Mouse (Mus musculus) limb, embryonic 14.5 days (tissue): ENCODE measurements around the gene Dmpk. TPM values are rescaled to one million over a fixed set of nuclear protein-coding genes. Genes with fewer than 3 reads are reported as not detected.
"Not testable (repeated sequence)": the region's sequence is repeated elsewhere in the genome, so short reads cannot be mapped to it uniquely, and the experiment has no call there.

ENCODE experiments used
- ATAC-seq: fragments of 200-750 bp; cut with Nextera tagmentation; 2 replicates; pipeline ENCODE4 v1.8.0; 2017; ENCODE audit warnings: low read depth, moderate number of reproducible peaks, moderate TSS enrichment; ENCODE audit not compliant: low FRiP score
- DNase-seq: peaks from one replicate; pipeline ENCODE4 v3.0.0-alpha.2; 2015; ENCODE audit warnings: low spot score
- H3K27ac ChIP-seq: fragments of 300-500 bp; sonication (generic); replicated peaks from 2 replicates; pipeline ENCODE4 v1.5.1; 2014; ENCODE audit warnings: low read depth, mild to moderate bottlenecking, low read length, moderate library complexity, mixed read lengths
- H3K27me3 ChIP-seq: fragments of 300-500 bp; sonication (generic); 2 replicates; pipeline ENCODE4 v1.6.1; 2014; ENCODE audit warnings: low read length, mixed read lengths; ENCODE audit not compliant: control insufficient read depth, insufficient read depth
- H3K36me3 ChIP-seq: fragments of 300-500 bp; sonication (generic); 2 replicates; pipeline ENCODE4 v1.6.1; 2014; ENCODE audit warnings: mild to moderate bottlenecking, low read length, moderate library complexity, mixed read lengths; ENCODE audit not compliant: control insufficient read depth, insufficient read depth
- H3K4me1 ChIP-seq: fragments of 300-500 bp; sonication (generic); 2 replicates; pipeline ENCODE4 v1.6.1; 2014; ENCODE audit warnings: antibody characterized with exemption, low read length, mixed read lengths; ENCODE audit not compliant: control insufficient read depth, insufficient read depth
- H3K4me2 ChIP-seq: fragments of 300-500 bp; sonication (generic); replicated peaks from 2 replicates; pipeline ENCODE4 v1.6.1; 2014; ENCODE audit warnings: low read depth, mild to moderate bottlenecking, low read length, moderate library complexity; ENCODE audit not compliant: severe bottlenecking
- H3K4me3 ChIP-seq: fragments of 300-500 bp; sonication (generic); replicated peaks from 2 replicates; pipeline ENCODE4 v1.5.1; 2014; ENCODE audit warnings: low read length
- H3K9ac ChIP-seq: fragments of 300-500 bp; sonication (generic); 2 replicates; pipeline ENCODE4 v1.6.1; 2014; ENCODE audit warnings: mild to moderate bottlenecking, low read depth, low read length, moderate library complexity; ENCODE audit not compliant: severe bottlenecking
- H3K9me3 ChIP-seq: fragments of 300-500 bp; sonication (generic); 2 replicates; pipeline ENCODE4 v1.6.1; 2016; ENCODE audit warnings: low read length; ENCODE audit not compliant: control insufficient read depth
- POLR2A ChIP-seq: fragments of 200-500 bp; IDR thresholded peaks from 2 replicates; pipeline ENCODE4 v1.8.0; 2012; ENCODE audit warnings: inconsistent platforms, mild to moderate bottlenecking, moderate library complexity, borderline replicate concordance; ENCODE audit not compliant: insufficient read depth, insufficient read length; ENCODE audit errors: extremely low read depth
- WGBS: fragments of 180-500 bp; shearing (Covaris S2); extraction: QIAGEN DNeasy Blood & Tissue Kit; methylation state at CpG from one replicate; pipeline ENCODE4 v1.1.7; 2014; 5-methylcytosine and 5-hydroxymethylcytosine counted together
- polyA plus RNA-seq, 2 experiments: library from polyadenylated mRNA; depleted of rRNA in 1 of 2; stranded (reverse) in 1 of 2; unstranded in 1 of 2; fragments of >200 nt; fragmentation: Nextera tagmentation in 1 of 2; extraction: Ambion mirVana in 1 of 2; gene quantifications; 2 replicates each; pipeline versions ENCODE4 v1.2.1 to v1.2.3; 2012 to 2014

Gene Dmpk
- polyA plus RNA-seq, 2 experiments, result 37.1 to 143 TPM

DNA sequence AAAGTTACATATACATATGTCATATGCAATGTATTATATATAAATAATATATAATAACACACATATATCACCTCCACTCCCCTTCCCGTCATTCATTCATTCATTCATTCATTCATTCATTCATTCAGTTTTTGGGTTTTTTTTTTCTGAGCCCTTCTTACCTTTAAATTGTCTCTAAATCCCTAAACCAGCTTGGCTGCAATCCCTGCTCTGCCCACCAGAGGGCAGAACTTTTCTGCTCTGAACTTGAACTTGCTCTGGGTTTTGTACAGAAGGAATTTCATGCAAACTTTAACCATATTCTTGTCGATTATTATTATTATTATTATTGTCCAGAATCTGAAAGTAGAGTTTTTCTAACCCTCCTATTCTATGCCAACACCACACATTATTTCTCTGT lies 14.9 kb upstream of the Dmpk start:
- peaks cover 31% of the 10 kb centered on the region for H3K27me3 ChIP-seq
- no peak overlapping the region for H3K9ac ChIP-seq
- no peak overlapping the region for H3K4me3 ChIP-seq
- no peaks in the 10 kb centered on the region for H3K4me1 ChIP-seq
- no peak overlapping the region for H3K27ac ChIP-seq
- no peaks in the 10 kb centered on the region for H3K9me3 ChIP-seq
- H3K36me3 ChIP-seq, result no peaks in the 10 kb centered on the region
- ATAC-seq (no peak), DNase-seq (peak; percentile 81)
- 9% methylated on average over 2 of the region's 2 CpGs for WGBS
- H3K4me2 ChIP-seq, result no peak overlapping the region
- TF ChIP-seq POLR2A, result no peak

GRCm38 (mm10) chr7:19069500-19069899 lies 14.1 kb upstream of the Dmpk start:
- H3K9me3 ChIP-seq, result no peaks in the 10 kb centered on the region
- H3K36me3 ChIP-seq, result no peaks in the 10 kb centered on the region
- no peak overlapping the region for H3K9ac ChIP-seq
- H3K4me1 ChIP-seq, result no peaks in the 10 kb centered on the region
- no peak for TF ChIP-seq POLR2A
- no peak overlapping the region for H3K4me3 ChIP-seq
- no peak overlapping the region for H3K27ac ChIP-seq
- 41% methylated on average over 3 of the region's 3 CpGs for WGBS
- ATAC-seq (no peak), DNase-seq (no peak)
- H3K27me3 ChIP-seq, result peaks cover 28% of the 10 kb centered on the region
- H3K4me2 ChIP-seq, result no peak overlapping the region

DNA sequence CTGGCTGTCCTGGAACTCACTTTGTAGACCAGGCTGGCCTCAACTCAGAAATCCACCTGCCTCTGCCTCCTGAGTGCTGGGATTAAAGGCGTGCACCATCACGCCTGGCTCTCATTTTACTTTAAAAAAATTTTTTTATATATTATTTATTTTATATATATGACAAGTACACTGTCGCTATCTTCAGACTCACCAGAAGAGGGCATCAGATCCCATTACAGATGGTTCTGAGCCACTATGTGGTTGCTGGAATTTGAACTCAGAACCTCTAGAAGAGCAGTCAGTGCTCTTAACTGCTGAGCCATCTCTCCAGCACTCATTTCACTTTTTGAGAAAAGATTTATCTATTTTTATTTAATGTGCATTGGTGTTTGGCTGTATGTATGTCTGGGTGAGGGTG lies 12.6 kb upstream of the Dmpk start:
- ATAC-seq, H3K36me3 ChIP-seq, H3K27ac ChIP-seq, DNase-seq, H3K9me3 ChIP-seq, H3K9ac ChIP-seq, H3K4me3 ChIP-seq, H3K4me1 ChIP-seq, H3K4me2 ChIP-seq: not testable (repeated sequence)
- 53% methylated on average over 3 of the region's 3 CpGs for WGBS
- peaks cover 13% of the 10 kb centered on the region for H3K27me3 ChIP-seq

DNA sequence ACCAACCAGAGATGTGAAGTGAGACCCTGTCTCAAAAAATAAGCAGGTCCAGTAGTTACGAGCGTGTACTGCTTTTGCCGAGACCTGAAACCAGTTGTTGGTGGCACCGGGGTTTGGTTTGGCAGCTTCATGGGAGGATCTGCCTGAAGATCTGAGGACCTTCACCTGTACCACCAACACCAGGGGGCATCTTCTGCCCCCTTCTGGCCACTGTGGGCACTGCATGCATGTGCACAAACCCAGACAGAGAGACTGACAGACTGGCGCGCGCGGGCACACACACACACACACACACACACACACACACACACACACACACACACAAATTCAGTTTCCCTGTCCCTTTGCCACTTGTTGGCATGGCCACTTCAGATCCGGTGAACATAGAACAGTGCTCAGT lies 10.1 kb upstream of the Dmpk start:
- Histone ChIP-seq H3K9me3 (no peaks in the 10 kb centered on the region), H3K4me3 (no peak overlapping the region), H3K4me1 (peaks cover 13% of the 10 kb centered on the region), H3K36me3 (peaks cover 6% of the 10 kb centered on the region), H3K4me2 (no peak overlapping the region), H3K27me3 (no peaks in the 10 kb centered on the region), H3K27ac (no peak overlapping the region), H3K9ac (no peak overlapping the region)
- DNase-seq (no peak), ATAC-seq (no peak)
- WGBS, result 86% methylated on average over 9 of the region's 9 CpGs
- no peak for TF ChIP-seq POLR2A

DNA sequence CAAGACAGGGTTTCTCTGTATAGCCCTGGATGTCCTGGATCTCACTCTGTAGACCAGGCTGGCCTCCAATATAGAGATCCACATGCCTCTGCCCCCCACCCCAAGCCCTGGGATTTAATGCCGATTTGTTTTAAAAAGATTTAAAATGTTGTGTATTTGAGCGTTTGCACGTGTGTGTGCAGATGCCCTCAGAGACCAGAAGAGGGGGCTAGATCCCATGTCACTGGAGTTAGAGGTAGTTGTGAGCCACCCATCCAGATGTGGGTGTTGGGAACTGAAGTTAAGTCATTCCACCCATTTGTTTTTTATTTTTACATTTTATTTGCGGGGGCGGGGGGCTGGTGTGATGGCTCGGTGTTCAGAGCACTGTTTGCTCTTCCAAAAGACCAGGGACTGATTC lies 9.2 kb upstream of the Dmpk start:
- no peak for TF ChIP-seq POLR2A
- DNase-seq (no peak), ATAC-seq (no peak)
- H3K4me2 ChIP-seq, result no peak overlapping the region
- peaks cover 16% of the 10 kb centered on the region for H3K36me3 ChIP-seq
- 91% methylated on average over 6 of the region's 6 CpGs for WGBS
- no peak overlapping the region for H3K9ac ChIP-seq
- H3K9me3 ChIP-seq, result no peaks in the 10 kb centered on the region
- no peak overlapping the region for H3K4me3 ChIP-seq
- H3K4me1 ChIP-seq, result peaks cover 13% of the 10 kb centered on the region
- no peaks in the 10 kb centered on the region for H3K27me3 ChIP-seq
- H3K27ac ChIP-seq, result no peak overlapping the region

- no peak overlapping the region for H3K9ac ChIP-seq
- peaks cover 13% of the 10 kb centered on the region for H3K4me1 ChIP-seq
- H3K4me2 ChIP-seq, result peak overlapping the region; percentile 52
- H3K27ac ChIP-seq, result no peak overlapping the region
- TF ChIP-seq POLR2A, result no peak
- no peaks in the 10 kb centered on the region for H3K27me3 ChIP-seq
- DNase-seq, result no peak
- H3K9me3 ChIP-seq, result no peaks in the 10 kb centered on the region
- H3K36me3 ChIP-seq, result peaks cover 23% of the 10 kb centered on the region
- WGBS, result 57% methylated on average over 5 of the region's 5 CpGs
- no peak for ATAC-seq
- H3K4me3 ChIP-seq, result peak overlapping the region; percentile 94
Measured at GRCm38 (mm10) chr7:19075231-19075630, 8.4 kb upstream of the Dmpk start.
